Mouse (Mus musculus): ENCODE data around the gene Cdca5.
"Not testable (repeated sequence)": the region's sequence is repeated elsewhere in the genome, so short reads cannot be mapped to it uniquely, and the experiment has no call there.

Gene Cdca5

GRCm38 (mm10) chr19:6102169-6102853 lies 17.5 kb downstream of the Cdca5 start:
- in situ Hi-C loops (cut with MboI, MseI), result no loop called here

GRCm38 (mm10) chr19:6104476-6104875 lies 19.7 kb downstream of the Cdca5 start:
- in situ Hi-C loops (cut with MboI, MseI), result no loop called here

- in situ Hi-C loops (cut with MboI, MseI), result no loop called here
Observed at GRCm38 (mm10) chr19:6105586-6105985, 20.8 kb downstream of the Cdca5 start, which contains the start of gene Naaladl1. Naaladl1 (plus strand) TSS chr19:6105782.

GRCm38 (mm10) chr19:6113116-6113515 lies 28.3 kb downstream of the Cdca5 start:
- in situ Hi-C loops (cut with MboI, MseI), result no loop called here

- in situ Hi-C loops (cut with MboI, MseI), result no loop called here
Observed at GRCm38 (mm10) chr19:6116113-6116850, 31.5 kb downstream of the Cdca5 start.

- in situ Hi-C loops (cut with MboI, MseI), result no loop called here
Observed at GRCm38 (mm10) chr19:6117346-6117985, 32.7 kb downstream of the Cdca5 start.

GRCm38 (mm10) chr19:6117986-6118676 lies 33.3 kb downstream of the Cdca5 start, which contains the start of gene Sac3d1:
Sac3d1 (minus strand) TSS chr19:6118650.
- in situ Hi-C loops (cut with MboI, MseI), result no loop called here

GRCm38 (mm10) chr19:6118677-6119185 lies 33.9 kb downstream of the Cdca5 start:
- in situ Hi-C loops (cut with MboI, MseI), result no loop called here

- in situ Hi-C loops (cut with MboI, MseI), result no loop called here
Observed at GRCm38 (mm10) chr19:6121761-6122160, 37.0 kb downstream of the Cdca5 start.

GRCm38 (mm10) chr19:6123330-6123729 lies 38.5 kb downstream of the Cdca5 start:
- in situ Hi-C loops (cut with MboI, MseI), result no loop called here

- in situ Hi-C loops (cut with MboI, MseI), result no loop called here
Observed at GRCm38 (mm10) chr19:6124898-6125297, 40.1 kb downstream of the Cdca5 start.

GRCm38 (mm10) chr19:6126289-6126688 lies 41.5 kb downstream of the Cdca5 start:
- in situ Hi-C loops (cut with MboI, MseI), result no loop called here

- in situ Hi-C loops (cut with MboI, MseI), result no loop called here
Observed at GRCm38 (mm10) chr19:6126789-6127580, 42.2 kb downstream of the Cdca5 start.

GRCm38 (mm10) chr19:6127760-6128341 lies 43.1 kb downstream of the Cdca5 start, which contains the start of gene Snx15:
Snx15 (minus strand) TSS chr19:6128304.
- in situ Hi-C loops (cut with MboI, MseI), result no loop called here

- in situ Hi-C loops (cut with MboI, MseI), result not testable (repeated sequence)
Observed at GRCm38 (mm10) chr19:6130414-6131128, 45.8 kb downstream of the Cdca5 start.

- in situ Hi-C loops (cut with MboI, MseI), result no loop called here
Observed at GRCm38 (mm10) chr19:6132171-6132827, 47.5 kb downstream of the Cdca5 start.

- in situ Hi-C loops (cut with MboI, MseI), result not testable (repeated sequence)
Observed at GRCm38 (mm10) chr19:6133197-6133596, 48.4 kb downstream of the Cdca5 start.

GRCm38 (mm10) chr19:6136397-6136796 lies 51.6 kb downstream of the Cdca5 start:
- in situ Hi-C loops (cut with MboI, MseI), result loop anchor here in 1 of 2 experiments (5.0 kb wide), 1 partner anchor 196 kb away; the partner anchor contains the start of gene Men1

GRCm38 (mm10) chr19:6139701-6140100 lies 54.9 kb downstream of the Cdca5 start:
- in situ Hi-C loops (cut with MboI, MseI), result loop anchor here in 1 of 2 experiments (5.0 kb wide), 1 partner anchor 193 kb away; the partner anchor contains the start of gene Men1
